Mouse (Mus musculus): ENCODE results near the gene Slc29a4.

Gene Slc29a4

GRCm38 (mm10) chr5:142739941-142740340 lies 47.6 kb downstream of the Slc29a4 start:
- in situ Hi-C loops (cut with MboI) = no loop called here

DNA sequence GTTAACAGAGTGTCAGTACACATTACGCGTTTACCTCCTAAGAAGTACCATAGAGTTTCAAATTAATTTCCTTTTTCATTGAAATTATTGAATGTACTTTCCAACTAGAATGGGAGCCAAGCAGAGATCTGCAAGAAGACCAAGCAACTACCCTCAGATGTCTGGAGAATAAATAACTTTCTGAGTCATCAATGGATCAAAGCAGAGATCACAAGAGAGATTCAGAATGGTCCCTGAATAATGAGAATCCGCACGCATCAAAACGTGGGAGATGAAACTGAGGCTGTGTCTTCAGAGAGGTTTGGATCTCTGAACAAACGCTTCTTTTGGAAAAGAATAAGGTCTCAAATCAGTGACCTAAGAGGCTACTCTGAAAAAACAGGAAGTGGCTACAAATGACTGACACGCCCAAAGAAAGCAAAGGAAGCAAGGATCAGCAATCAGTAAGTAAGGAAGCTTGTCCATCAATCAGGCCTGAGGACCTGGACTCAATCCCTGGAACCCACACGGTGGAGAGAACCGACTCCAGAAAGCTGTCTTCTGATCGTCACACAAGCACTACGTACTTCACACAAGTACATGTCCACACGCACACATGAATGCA lies 54.8 kb downstream of the Slc29a4 start:
- in situ Hi-C loops (cut with MboI) = no loop called here

- in situ Hi-C loops (cut with MboI) = no loop called here
Observed at GRCm38 (mm10) chr5:142750173-142750572, 57.9 kb downstream of the Slc29a4 start.

- in situ Hi-C loops (cut with MboI) = no loop called here
Observed at GRCm38 (mm10) chr5:142752241-142752640, 59.9 kb downstream of the Slc29a4 start.

DNA sequence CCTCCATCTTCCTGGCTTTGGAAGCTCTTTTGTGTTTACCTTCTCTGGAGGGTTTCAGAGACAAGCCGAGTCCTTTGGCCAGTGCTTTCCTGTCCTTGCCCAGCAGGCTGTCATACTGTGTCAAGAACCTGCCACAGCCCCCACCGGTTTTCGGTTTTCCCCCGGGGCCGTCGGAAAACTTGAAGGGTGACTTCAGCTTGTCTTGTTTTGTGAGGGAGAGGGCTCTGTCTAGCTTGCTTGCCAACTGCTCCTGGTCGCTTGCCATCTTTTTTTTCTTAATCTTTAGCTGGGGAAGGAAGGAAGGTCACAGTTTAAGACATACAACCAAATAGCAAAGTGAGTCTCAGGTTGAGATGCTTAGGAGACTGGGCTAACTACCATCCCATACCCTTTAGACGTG lies 67.5 kb downstream of the Slc29a4 start:
- in situ Hi-C loops (cut with MboI) = loop anchor here (10.0 kb wide), 1 partner anchor 115 kb away; no protein-coding TSS in a partner anchor

DNA sequence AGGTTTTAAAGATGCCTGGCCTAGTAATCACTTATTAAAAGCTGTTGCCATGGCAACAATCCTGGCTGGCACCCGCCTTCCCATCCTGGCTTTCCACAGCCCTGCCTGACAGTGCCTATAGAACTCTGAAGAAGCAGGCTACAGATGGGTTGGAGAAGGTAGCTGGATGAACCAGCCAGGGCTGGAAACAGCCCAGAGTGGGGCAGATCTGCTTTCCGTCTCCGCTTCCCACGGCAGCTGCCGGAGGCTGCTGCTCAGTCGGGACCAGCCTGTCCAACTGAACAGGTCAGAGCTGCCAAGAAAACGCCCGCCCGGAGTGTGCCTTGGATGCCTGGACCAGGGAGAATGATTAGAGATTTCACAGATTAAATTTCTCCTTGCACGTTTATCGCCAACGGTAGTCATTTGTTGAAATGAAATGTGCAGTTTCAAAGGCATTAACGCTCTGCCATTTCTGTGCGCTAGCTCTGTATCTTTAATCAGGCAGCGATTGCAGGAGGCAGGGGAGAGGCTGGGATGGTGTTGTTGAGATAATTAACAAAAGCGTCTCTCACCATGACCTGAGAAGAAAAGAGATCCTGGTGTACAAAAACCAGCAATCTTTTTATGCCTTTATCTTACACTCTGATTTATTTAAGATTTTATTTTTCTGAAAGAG lies 69.1 kb downstream of the Slc29a4 start:
- in situ Hi-C loops (cut with MboI) = loop anchor here (10.0 kb wide), 1 partner anchor 113 kb away; no protein-coding TSS in a partner anchor

DNA sequence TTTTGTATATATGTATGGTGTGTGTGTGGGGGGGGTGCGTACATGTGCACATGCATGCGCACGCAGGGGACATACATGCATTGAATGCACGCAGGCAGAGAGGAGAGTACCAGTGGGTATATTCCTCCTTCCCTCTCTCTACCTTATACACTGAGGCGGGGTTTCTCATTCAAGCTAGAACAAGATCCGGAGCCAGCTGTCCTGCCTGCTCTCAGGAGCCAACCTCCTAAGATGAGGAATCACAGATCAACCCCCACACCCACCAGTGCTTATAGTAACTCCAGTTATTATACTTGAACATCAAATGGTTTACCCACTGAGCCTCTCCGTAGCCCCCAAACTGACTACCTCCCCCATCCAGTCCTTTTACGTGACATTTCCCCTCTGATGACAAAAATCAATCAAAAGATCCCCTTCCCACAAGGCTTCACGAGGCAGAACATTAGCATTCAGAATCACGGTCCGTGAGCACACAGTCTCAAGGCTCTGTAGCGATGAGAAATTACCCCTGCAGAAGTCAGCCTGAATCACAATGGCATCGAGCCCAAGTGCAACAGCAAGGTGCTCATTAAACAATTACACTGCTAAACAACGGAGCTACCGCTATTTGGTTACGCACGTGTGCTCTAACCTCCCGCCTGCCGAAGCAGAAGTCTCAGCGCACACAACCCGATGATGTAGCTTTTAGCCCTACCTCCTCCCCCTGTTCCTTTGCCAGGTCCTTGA lies 69.9 kb downstream of the Slc29a4 start:
- in situ Hi-C loops (cut with MboI) = loop anchor here (10.0 kb wide), 1 partner anchor 113 kb away; no protein-coding TSS in a partner anchor

DNA sequence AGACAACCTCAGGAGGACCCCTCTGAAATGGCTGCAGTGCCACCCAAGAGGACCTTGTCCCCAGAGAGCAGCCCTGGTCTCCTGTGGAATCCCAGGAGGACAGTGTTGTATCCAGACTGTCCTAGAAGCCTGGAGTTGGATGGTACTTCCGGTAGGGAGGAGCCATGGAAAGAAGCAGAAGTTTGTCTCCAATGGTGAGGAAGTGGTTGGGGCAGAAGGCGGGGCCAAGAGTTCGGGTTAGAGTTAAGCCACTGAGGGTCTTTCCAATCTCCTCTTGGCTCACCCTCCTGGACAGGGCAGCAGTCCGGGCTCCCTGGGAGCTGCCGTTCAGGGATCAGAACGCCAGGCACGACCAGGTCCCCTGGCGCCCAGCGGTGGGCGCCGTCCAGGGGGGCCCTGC lies 72.0 kb downstream of the Slc29a4 start:
- in situ Hi-C loops (cut with MboI) = loop anchor here (10.0 kb wide), 1 partner anchor 110 kb away; no protein-coding TSS in a partner anchor

- in situ Hi-C loops (cut with MboI) = loop anchor here (10.0 kb wide), 1 partner anchor 110 kb away; no protein-coding TSS in a partner anchor
Observed at GRCm38 (mm10) chr5:142764889-142765288, 72.6 kb downstream of the Slc29a4 start.

- in situ Hi-C loops (cut with MboI) = loop anchor here (10.0 kb wide), 1 partner anchor 108 kb away; no protein-coding TSS in a partner anchor
Observed at GRCm38 (mm10) chr5:142766708-142767107, 74.4 kb downstream of the Slc29a4 start.

DNA sequence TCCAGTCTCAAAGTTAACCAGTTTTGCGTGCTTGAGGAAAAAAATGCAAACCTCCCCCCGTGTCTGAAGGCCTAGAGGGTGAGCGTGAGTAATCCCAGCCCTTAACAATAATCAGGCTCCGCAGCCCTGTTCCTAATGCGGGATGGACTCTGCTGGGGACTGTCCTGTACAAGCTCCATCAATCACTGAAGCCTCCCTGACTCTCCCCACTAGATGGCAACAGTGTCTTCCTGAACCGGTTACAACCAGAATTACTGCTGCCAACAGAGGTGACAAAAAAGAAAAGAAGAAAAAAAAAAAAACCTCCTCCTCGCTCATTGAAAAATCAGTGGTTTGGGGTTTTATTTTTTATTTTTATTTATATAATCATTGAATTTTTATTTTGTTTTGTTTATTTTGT lies 75.6 kb downstream of the Slc29a4 start:
- in situ Hi-C loops (cut with MboI) = loop anchor here (10.0 kb wide), 1 partner anchor 107 kb away; no protein-coding TSS in a partner anchor

- in situ Hi-C loops (cut with MboI) = loop anchor here (10.0 kb wide), 1 partner anchor 106 kb away; no protein-coding TSS in a partner anchor
Observed at GRCm38 (mm10) chr5:142768352-142769267, 76.3 kb downstream of the Slc29a4 start.

DNA sequence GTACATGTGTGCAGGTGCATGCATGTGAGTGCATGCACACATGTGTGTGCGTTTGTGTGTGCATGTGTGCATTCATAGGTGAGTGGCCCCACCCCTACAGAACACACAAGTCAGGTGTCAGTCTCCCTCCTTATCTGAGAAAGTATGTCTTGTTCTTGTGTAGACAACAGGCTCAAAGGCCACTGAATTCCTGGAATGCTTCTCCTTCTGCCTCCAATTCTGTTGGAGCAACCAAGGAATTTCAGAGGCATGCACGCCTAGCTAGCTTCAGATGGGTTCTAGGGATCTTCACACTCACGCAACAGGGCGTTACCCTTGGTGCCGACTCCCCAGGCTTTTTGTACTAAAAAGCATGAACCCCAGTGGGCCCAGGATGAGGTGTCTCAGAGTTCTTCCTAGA lies 77.3 kb downstream of the Slc29a4 start:
- in situ Hi-C loops (cut with MboI) = loop anchor here (10.0 kb wide), 1 partner anchor 105 kb away; no protein-coding TSS in a partner anchor

- in situ Hi-C loops (cut with MboI) = no loop called here
Observed at GRCm38 (mm10) chr5:142771034-142771433, 78.7 kb downstream of the Slc29a4 start.

DNA sequence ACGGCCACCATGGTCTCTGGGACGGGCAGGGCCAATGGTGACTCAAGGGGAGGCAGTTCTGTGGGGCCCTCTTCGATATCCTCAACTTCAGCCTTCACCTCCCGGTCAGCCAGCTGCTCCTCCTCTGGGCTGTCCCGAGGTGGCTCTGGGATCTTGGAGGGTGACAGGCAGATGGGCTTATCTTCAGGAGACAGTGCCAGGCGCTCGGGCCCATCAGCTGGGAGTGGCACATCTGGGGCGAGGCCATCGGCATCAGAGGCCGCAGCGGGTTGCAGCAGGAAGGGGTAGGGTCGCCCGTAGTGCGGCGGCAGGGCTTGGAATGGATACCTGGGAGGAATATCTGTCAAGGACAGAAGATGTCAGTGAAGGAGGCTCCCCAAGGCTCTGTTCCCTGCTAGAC lies 79.7 kb downstream of the Slc29a4 start:
- in situ Hi-C loops (cut with MboI) = no loop called here

All from mature B cell (primary cell).